8 mouse cellular contexts compared by ENCODE assay signal in genomic region chr10:127188465-127189115, GRCm38 (mm10). TPM values are rescaled to one million over a fixed set of nuclear protein-coding genes. Genes with fewer than 3 reads are reported as not detected.
DNase-seq lines count a peak whose midpoint lies in the region; ATAC-seq and TF ChIP-seq lines count a peak whose summit lies in the region.

No protein-coding gene starts in this region.

- TF ChIP-seq CTCF in bone marrow macrophage, adult 2 months (IDR thresholded peaks at IDR 0.05; ENCODE audit: low read depth, low read length), result no peak
- TF ChIP-seq CTCF in midbrain, postnatal 0 days (IDR thresholded peaks at IDR 0.05), result no peak

- H3K36me3 ChIP-seq in erythroblast, embryonic 14.5 days (ENCODE audit: control insufficient read depth), result peaks cover 19% of the 10 kb centered on the region
- peaks cover 52% of the 10 kb centered on the region for H3K36me3 ChIP-seq in limb, embryonic 15.5 days
- H3K36me3 ChIP-seq in midbrain, postnatal 0 days (ENCODE audit: insufficient read depth, low read length), result peaks cover 23% of the 10 kb centered on the region

- TF ChIP-seq POLR2A in bone marrow macrophage, adult 2 months (IDR thresholded peaks at IDR 0.05; ENCODE audit: borderline replicate concordance, low read depth, low read length), result no peak

- intact Hi-C loops in heart, postnatal 14 days (cut with DNase I), result no loop called here

- peaks cover 6% of the 10 kb centered on the region; the same call in 1 of the 2 replicates for H3K9me3 ChIP-seq in erythroblast, embryonic 14.5 days (ENCODE audit: control insufficient read depth, low read length)
- H3K9me3 ChIP-seq in limb, embryonic 15.5 days, result no peaks in the 10 kb centered on the region
- no peaks in the 10 kb centered on the region for H3K9me3 ChIP-seq in midbrain, postnatal 0 days (ENCODE audit: low read length)

- H3K9ac ChIP-seq in limb, embryonic 15.5 days, result peak overlapping the region; percentile 78
- peak overlapping the region; percentile 84 for H3K9ac ChIP-seq in midbrain, postnatal 0 days (replicated peaks; ENCODE audit: low read length, poor library complexity, severe bottlenecking)

- peaks cover 2% of the 10 kb centered on the region; the same call in 1 of the 2 replicates for H3K27me3 ChIP-seq in erythroblast, embryonic 14.5 days (ENCODE audit: control insufficient read depth)
- no peaks in the 10 kb centered on the region for H3K27me3 ChIP-seq in limb, embryonic 15.5 days
- H3K27me3 ChIP-seq in midbrain, postnatal 0 days (ENCODE audit: insufficient read depth, low read length), result no peaks in the 10 kb centered on the region

- H3K27ac ChIP-seq in bone marrow macrophage, adult 2 months (ENCODE audit: insufficient read depth, low read depth, low read length), result no peak overlapping the region
- H3K27ac ChIP-seq in limb, embryonic 15.5 days, result peak overlapping the region; percentile 96
- peak overlapping the region; percentile 18; the same call in 1 of the 2 replicates for H3K27ac ChIP-seq in midbrain, postnatal 0 days (ENCODE audit: low read depth, low read length)

- 0% methylated on average over 34 of the region's 46 CpGs for WGBS in limb, embryonic 15.5 days
- WGBS in midbrain, postnatal 0 days, result under 1% methylated on average over 37 of the region's 46 CpGs

- ATAC-seq in limb, embryonic 15.5 days (ENCODE audit: insufficient number of reproducible peaks, low FRiP score, low TSS enrichment, low read depth), result peak; percentile 82
- ATAC-seq in midbrain, postnatal 0 days (ENCODE audit: low FRiP score), result peak; percentile 73
- ATAC-seq in monocyte, adult 5-6 weeks (replicated peaks; ENCODE audit: insufficient number of reproducible peaks, low FRiP score, low TSS enrichment, poor library complexity, severe bottlenecking), result no peak

- H3K4me2 ChIP-seq in limb, embryonic 15.5 days, result peak overlapping the region; percentile 88
- H3K4me2 ChIP-seq in midbrain, postnatal 0 days (ENCODE audit: low read depth, low read length, poor library complexity, severe bottlenecking), result peak overlapping the region; percentile 98

- no peaks in the 10 kb centered on the region; the same call in 1 of the 2 replicates for H3K4me1 ChIP-seq in bone marrow macrophage, adult 2 months (ENCODE audit: control insufficient read depth, insufficient read depth, low read length)
- peaks cover 67% of the 10 kb centered on the region for H3K4me1 ChIP-seq in erythroblast, embryonic 14.5 days (ENCODE audit: control insufficient read depth)
- peaks cover 46% of the 10 kb centered on the region for H3K4me1 ChIP-seq in limb, embryonic 15.5 days
- peaks cover 3% of the 10 kb centered on the region; the same call in 1 of the 2 replicates for H3K4me1 ChIP-seq in midbrain, postnatal 0 days (ENCODE audit: insufficient read depth, low read length)

- H3K4me3 ChIP-seq in bone marrow macrophage, adult 2 months (ENCODE audit: insufficient read depth, low read length), result peak overlapping the region; percentile 56
- H3K4me3 ChIP-seq in erythroblast, embryonic 14.5 days (replicated peaks), result peak overlapping the region; percentile 72
- H3K4me3 ChIP-seq in limb, embryonic 15.5 days, result peak overlapping the region; percentile 76
- peak overlapping the region; percentile 66 for H3K4me3 ChIP-seq in midbrain, postnatal 0 days (ENCODE audit: low read depth, low read length)

- peak; percentile 63 for DNase-seq in ovary, postnatal 36 days (ENCODE audit: low spot score)
- DNase-seq in ovary, postnatal 14 days (ENCODE audit: low spot score), result no peak
- peak; percentile 69 to 82 for DNase-seq in heart, postnatal 14 days
- peak; percentile 74 for DNase-seq in midbrain, postnatal 0 days (ENCODE audit: low spot score)

RNA-seq across cellular contexts. Expression of gene Arhgef25, which starts 1.3 kb away (rescaled TPM):
- polyA plus RNA-seq in bone marrow macrophage, adult 2 months (2012; ENCODE audit: insufficient read depth, insufficient read length, missing spikeins), result 1.3 TPM in 1 of 2 replicates, not detected in the other
- polyA plus RNA-seq in erythroblast, embryonic 14.5 days (2012), result 0.47 and 0.52 TPM in 2 replicates
- total RNA-seq in heart, postnatal 14 days (2021), result 10 to 100 TPM; 17.0 to 17.9 TPM
- polyA plus RNA-seq in limb, embryonic 15.5 days (2015; fragmentation: Nextera tagmentation; extraction: Ambion mirVana), result 115 and 118 TPM in 2 replicates
- 47.6 and 48.8 TPM in 2 replicates for total RNA-seq in midbrain, postnatal 0 days (2014; rRNA removed)
- 13.5 and 15.4 TPM in 2 replicates for polyA plus RNA-seq in midbrain, postnatal 0 days (2015; fragmentation: Nextera tagmentation; extraction: Ambion mirVana)
- total RNA-seq in monocyte, adult 5-6 weeks (2017), result 1.9 TPM in 1 of 3 replicates, not detected in the others

RNA-seq across cellular contexts. Expression of gene Dtx3, which starts 6.9 kb away (rescaled TPM):
- polyA plus RNA-seq in bone marrow macrophage, adult 2 months (2012; ENCODE audit: insufficient read depth, insufficient read length, missing spikeins), result 60.1 and 68.7 TPM in 2 replicates
- 11.1 and 11.5 TPM in 2 replicates for polyA plus RNA-seq in erythroblast, embryonic 14.5 days (2012)
- 10 to 100 TPM; 36.1 to 43.4 TPM for total RNA-seq in heart, postnatal 14 days (2021)
- polyA plus RNA-seq in limb, embryonic 15.5 days (2015; fragmentation: Nextera tagmentation; extraction: Ambion mirVana), result 140 and 144 TPM in 2 replicates
- 258 and 275 TPM in 2 replicates for total RNA-seq in midbrain, postnatal 0 days (2014; rRNA removed)
- 205 and 217 TPM in 2 replicates for polyA plus RNA-seq in midbrain, postnatal 0 days (2015; fragmentation: Nextera tagmentation; extraction: Ambion mirVana)
- total RNA-seq in monocyte, adult 5-6 weeks (2017), result 3.8 to 17.3 TPM (median 8.8 TPM) in 3 replicates

RNA-seq across cellular contexts. Expression of gene Slc26a10, which starts 8.1 kb away (rescaled TPM):
- not detected in 2 replicates for polyA plus RNA-seq in bone marrow macrophage, adult 2 months (2012; ENCODE audit: insufficient read depth, insufficient read length, missing spikeins)
- not detected in 2 replicates for polyA plus RNA-seq in erythroblast, embryonic 14.5 days (2012)
- 10 to 100 TPM; 45.5 to 66.9 TPM for total RNA-seq in heart, postnatal 14 days (2021)
- 1.2 and 1.7 TPM in 2 replicates for polyA plus RNA-seq in limb, embryonic 15.5 days (2015; fragmentation: Nextera tagmentation; extraction: Ambion mirVana)
- total RNA-seq in midbrain, postnatal 0 days (2014; rRNA removed), result 0.05 TPM in 2 replicates
- polyA plus RNA-seq in midbrain, postnatal 0 days (2015; fragmentation: Nextera tagmentation; extraction: Ambion mirVana), result 0.80 TPM in 2 replicates
- 3.2 to 4.2 TPM (median 3.5 TPM) in 3 replicates for total RNA-seq in monocyte, adult 5-6 weeks (2017)

RNA-seq across cellular contexts. Expression of gene Pip4k2c, which starts 22.8 kb away (rescaled TPM):
- polyA plus RNA-seq in bone marrow macrophage, adult 2 months (2012; ENCODE audit: insufficient read depth, insufficient read length, missing spikeins), result 34.5 and 35.0 TPM in 2 replicates
- polyA plus RNA-seq in erythroblast, embryonic 14.5 days (2012), result 9.5 and 10.2 TPM in 2 replicates
- total RNA-seq in heart, postnatal 14 days (2021), result 10 to 100 TPM; 22.8 to 23.1 TPM
- 27.8 and 29.8 TPM in 2 replicates for polyA plus RNA-seq in limb, embryonic 15.5 days (2015; fragmentation: Nextera tagmentation; extraction: Ambion mirVana)
- 17.0 and 18.3 TPM in 2 replicates for total RNA-seq in midbrain, postnatal 0 days (2014; rRNA removed)
- 14.5 and 15.1 TPM in 2 replicates for polyA plus RNA-seq in midbrain, postnatal 0 days (2015; fragmentation: Nextera tagmentation; extraction: Ambion mirVana)
- total RNA-seq in monocyte, adult 5-6 weeks (2017), result 15.7 to 32.0 TPM (median 21.5 TPM) in 3 replicates

RNA-seq across cellular contexts. Expression of gene B4galnt1, which starts 23.6 kb away (rescaled TPM):
- polyA plus RNA-seq in bone marrow macrophage, adult 2 months (2012; ENCODE audit: insufficient read depth, insufficient read length, missing spikeins), result 42.2 and 50.6 TPM in 2 replicates
- 0.56 and 1.0 TPM in 2 replicates for polyA plus RNA-seq in erythroblast, embryonic 14.5 days (2012)
- 1 to 10 TPM; 2.9 to 3.8 TPM for total RNA-seq in heart, postnatal 14 days (2021)
- polyA plus RNA-seq in limb, embryonic 15.5 days (2015; fragmentation: Nextera tagmentation; extraction: Ambion mirVana), result 12.3 and 12.4 TPM in 2 replicates
- total RNA-seq in midbrain, postnatal 0 days (2014; rRNA removed), result 126 and 134 TPM in 2 replicates
- 86.8 and 88.6 TPM in 2 replicates for polyA plus RNA-seq in midbrain, postnatal 0 days (2015; fragmentation: Nextera tagmentation; extraction: Ambion mirVana)
- 166 to 275 TPM (median 211 TPM) in 3 replicates for total RNA-seq in monocyte, adult 5-6 weeks (2017)
